Mouse (Mus musculus): Measurements from ENCODE around the gene Rcor3.

- TF ChIP-seq GATA1 (IDR thresholded peaks at IDR 0.05; ENCODE audit: low read length), result no peak
- TF ChIP-seq TAL1 (IDR thresholded peaks at IDR 0.05; ENCODE audit: low read length), result no peak
Measured at GRCm38 (mm10) chr1:192082646-192083045, 55.2 kb downstream of the Rcor3 start.
